Mouse (Mus musculus) 3T3-L1 (cell line): ENCODE measurements around the gene Gm5134.

Experiments used
- DNase-seq: peaks from one replicate; pipeline ENCODE4 v3.0.0-alpha.2; 2015; ENCODE audit warnings: low read depth, low spot score

The Gm5134 gene

GRCm38 (mm10) chr10:76033119-76033455, 78.8 kb downstream of the Gm5134 start:
- DNase-seq, result peak; percentile 38

GRCm38 (mm10) chr10:76034001-76034600, 79.8 kb downstream of the Gm5134 start:
- no peak for DNase-seq

GRCm38 (mm10) chr10:76035277-76035676, 81.0 kb downstream of the Gm5134 start:
- DNase-seq, result no peak

- DNase-seq, result no peak
Measured at GRCm38 (mm10) chr10:76036962-76037361, 82.6 kb downstream of the Gm5134 start.

DNA sequence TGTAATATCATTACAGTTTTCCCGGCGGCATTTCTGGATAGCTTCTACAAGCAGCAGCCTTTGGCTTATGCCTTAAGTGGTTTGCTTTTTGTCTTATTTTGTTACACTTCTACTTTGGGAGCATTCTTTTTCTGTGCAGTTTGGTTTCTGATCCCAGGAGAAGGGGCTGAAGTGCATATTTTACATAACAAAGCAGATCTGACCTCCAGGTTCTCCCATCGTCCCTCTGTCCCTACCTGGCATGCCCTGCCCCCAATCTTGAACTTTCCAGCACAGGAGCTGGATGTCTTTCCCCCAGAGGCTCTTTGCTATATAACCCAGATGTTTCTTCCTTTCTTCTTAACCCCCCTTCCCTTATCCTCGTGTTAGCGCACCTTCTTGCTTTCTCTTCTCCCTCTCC, 91.0 kb downstream of the Gm5134 start:
- no peak for DNase-seq

- DNase-seq, result peak; percentile 69
Measured at GRCm38 (mm10) chr10:76046754-76047153, 92.4 kb downstream of the Gm5134 start.

GRCm38 (mm10) chr10:76047182-76047869, 93.0 kb downstream of the Gm5134 start:
- no peak for DNase-seq

DNA sequence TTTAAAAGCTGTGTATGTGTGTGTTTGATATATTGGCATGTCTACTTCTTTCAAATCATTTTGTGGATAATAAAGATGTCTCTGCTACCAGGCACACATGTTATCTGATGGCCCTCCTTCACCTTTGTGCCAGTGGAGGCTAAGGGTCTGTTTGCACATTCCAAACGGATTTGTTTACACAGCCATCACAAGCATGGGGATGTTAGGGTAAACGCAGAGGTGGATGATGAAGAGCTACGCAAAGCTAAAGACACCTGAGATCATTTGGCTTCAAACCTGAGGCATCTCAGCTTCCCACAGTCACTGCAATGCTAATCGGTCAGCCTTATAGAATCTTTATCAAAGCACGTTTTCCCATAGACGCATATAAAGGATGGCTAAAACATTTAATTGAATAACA, 94.7 kb downstream of the Gm5134 start:
- no peak for DNase-seq

DNA sequence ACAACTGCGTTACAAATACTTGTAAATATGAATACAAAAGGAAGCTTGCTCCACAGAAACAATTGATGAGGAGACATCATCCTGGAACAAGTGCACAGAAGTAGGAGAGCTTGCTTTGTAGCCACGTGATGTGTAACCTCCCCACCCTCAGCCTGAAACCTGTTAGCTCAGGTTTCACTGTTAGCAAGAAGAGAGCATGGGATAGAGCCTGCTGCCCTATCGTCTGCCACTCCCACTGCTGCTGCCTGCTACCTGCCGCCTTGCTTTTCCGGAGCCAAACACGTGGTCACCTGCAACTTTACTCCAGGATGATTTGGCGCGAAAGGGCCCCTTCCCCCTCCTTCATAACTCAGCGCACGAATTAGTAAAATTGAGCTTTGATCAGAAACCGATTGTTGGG, 97.5 kb downstream of the Gm5134 start:
- no peak for DNase-seq
